Mouse (Mus musculus): ENCODE data around the gene Zbtb38. TPM values are rescaled to one million over a fixed set of nuclear protein-coding genes. Genes with fewer than 3 reads are reported as not detected.

Gene Zbtb38
- 11.9 and 12.9 TPM in 2 replicates for polyA plus RNA-seq (2012; rRNA removed)

GRCm38 (mm10) chr9:96752603-96753114 is at the start of gene Zbtb38:
TSS of gene Zbtb38 (minus strand) at chr9:96752831.
- no peak for DNase-seq (ENCODE audit: low read depth)

GRCm38 (mm10) chr9:96800131-96800825 is 47.6 kb upstream of the Zbtb38 start:
- DNase-seq (ENCODE audit: low read depth): no peak

- no peak for DNase-seq (ENCODE audit: low read depth)
Observed at GRCm38 (mm10) chr9:96797311-96797710, 44.7 kb upstream of the Zbtb38 start.

GRCm38 (mm10) chr9:96795399-96795928 is 42.8 kb upstream of the Zbtb38 start:
- no peak for DNase-seq (ENCODE audit: low read depth)

- DNase-seq (ENCODE audit: low read depth): no peak
Observed at GRCm38 (mm10) chr9:96794601-96795000, 42.0 kb upstream of the Zbtb38 start.

GRCm38 (mm10) chr9:96792543-96792942 is 39.9 kb upstream of the Zbtb38 start:
- DNase-seq (ENCODE audit: low read depth): no peak

GRCm38 (mm10) chr9:96790389-96791007 is 37.9 kb upstream of the Zbtb38 start:
- no peak for DNase-seq (ENCODE audit: low read depth)

GRCm38 (mm10) chr9:96789906-96790305 is 37.3 kb upstream of the Zbtb38 start:
- DNase-seq (ENCODE audit: low read depth): peak; percentile 91

GRCm38 (mm10) chr9:96787797-96788196 is 35.2 kb upstream of the Zbtb38 start:
- no peak for DNase-seq (ENCODE audit: low read depth)

- DNase-seq (ENCODE audit: low read depth): no peak
Observed at GRCm38 (mm10) chr9:96785871-96786342, 33.3 kb upstream of the Zbtb38 start.

- no peak for DNase-seq (ENCODE audit: low read depth)
Observed at GRCm38 (mm10) chr9:96785187-96785586, 32.6 kb upstream of the Zbtb38 start.

GRCm38 (mm10) chr9:96783667-96784066 is 31.0 kb upstream of the Zbtb38 start:
- no peak for DNase-seq (ENCODE audit: low read depth)

GRCm38 (mm10) chr9:96783258-96783657 is 30.6 kb upstream of the Zbtb38 start:
- no peak for DNase-seq (ENCODE audit: low read depth)

- no peak for DNase-seq (ENCODE audit: low read depth)
Observed at GRCm38 (mm10) chr9:96782062-96782461, 29.4 kb upstream of the Zbtb38 start.

GRCm38 (mm10) chr9:96773146-96773545 is 20.5 kb upstream of the Zbtb38 start:
- DNase-seq (ENCODE audit: low read depth): no peak

- no peak for DNase-seq (ENCODE audit: low read depth)
Observed at GRCm38 (mm10) chr9:96770443-96770842, 17.8 kb upstream of the Zbtb38 start.

GRCm38 (mm10) chr9:96769651-96770050 is 17.0 kb upstream of the Zbtb38 start:
- DNase-seq (ENCODE audit: low read depth): no peak

GRCm38 (mm10) chr9:96767874-96768273 is 15.2 kb upstream of the Zbtb38 start:
- no peak for DNase-seq (ENCODE audit: low read depth)

- no peak for DNase-seq (ENCODE audit: low read depth)
Observed at GRCm38 (mm10) chr9:96766078-96766477, 13.4 kb upstream of the Zbtb38 start.

- no peak for DNase-seq (ENCODE audit: low read depth)
Observed at GRCm38 (mm10) chr9:96765410-96765809, 12.8 kb upstream of the Zbtb38 start.

- DNase-seq (ENCODE audit: low read depth): no peak
Observed at GRCm38 (mm10) chr9:96763847-96764631, 11.4 kb upstream of the Zbtb38 start.

GRCm38 (mm10) chr9:96763025-96763424 is 10.4 kb upstream of the Zbtb38 start:
- no peak for DNase-seq (ENCODE audit: low read depth)

Data from gonadal fat pad, adult 2 months (tissue).